Mouse (Mus musculus): Measurements from ENCODE around the gene Btc.

DNA sequence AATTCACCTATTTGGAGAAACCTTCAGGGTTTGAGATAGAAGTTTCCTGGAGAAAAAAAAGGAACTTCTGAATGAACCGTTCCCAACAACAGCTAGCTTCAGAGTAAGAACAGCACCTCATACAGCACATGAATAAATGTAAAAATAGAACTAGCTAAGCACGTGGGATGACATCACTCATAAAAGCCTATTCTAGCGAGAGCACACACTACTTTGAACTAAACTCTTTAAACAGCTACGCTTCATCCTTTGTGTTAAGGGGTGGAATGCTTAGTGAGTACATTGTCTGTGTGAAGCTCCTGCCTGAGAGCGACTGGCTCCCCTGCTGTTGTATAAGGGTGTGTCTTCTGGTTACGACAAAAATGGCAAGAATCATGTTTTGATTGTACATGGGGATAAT lies 33.8 kb upstream of the Btc start:
- TF ChIP-seq RCOR1 (conservative IDR thresholded peaks at IDR 0.05; ENCODE audit: low read depth, low read length) (no peak), MAX (IDR thresholded peaks at IDR 0.05; ENCODE audit: low read length) (0 out of 2 replicates have a peak, but pooled peaks have one; percentile 20), CTCF (conservative IDR thresholded peaks at IDR 0.05 in 1 of 2, IDR thresholded peaks at IDR 0.05 in 1 of 2; ENCODE audit: low read depth in 2 of 2, low read length in 2 of 2) (no peak), ZNF384 (IDR thresholded peaks at IDR 0.05; ENCODE audit: low read depth, low read length) (no peak), CHD2 (IDR thresholded peaks at IDR 0.05; ENCODE audit: low read length) (no peak), TCF12 (IDR thresholded peaks at IDR 0.05; ENCODE audit: low read depth, low read length) (no peak), SMC3 (IDR thresholded peaks at IDR 0.05; ENCODE audit: low read depth, low read length) (no peak), POLR2A (IDR thresholded peaks at IDR 0.05; ENCODE audit: low read depth, low read length) (no peak)
